Mouse (Mus musculus) neural tube, embryonic 15.5 days (tissue): Measurements from ENCODE around the gene Vmn1r114. TPM values are rescaled to one million over a fixed set of nuclear protein-coding genes. Genes with fewer than 3 reads are reported as not detected.
"Not testable (repeated sequence)": the region's sequence is repeated elsewhere in the genome, so short reads cannot be mapped to it uniquely, and the experiment has no call there.

Source experiments
- ATAC-seq: fragments of 200-750 bp; cut with Nextera tagmentation; 2 replicates; pipeline ENCODE4 v1.8.0; 2017; ENCODE audit warnings: mild to moderate bottlenecking, moderate TSS enrichment, moderate library complexity; ENCODE audit not compliant: low FRiP score
- H3K27ac ChIP-seq: fragments of 300-500 bp; sonication (generic); replicated peaks from 2 replicates; pipeline ENCODE4 v1.5.1; 2015; ENCODE audit warnings: mild to moderate bottlenecking, inconsistent platforms
- H3K27me3 ChIP-seq: fragments of 300-500 bp; sonication (generic); replicated peaks from 2 replicates; pipeline ENCODE4 v1.6.1; 2015; ENCODE audit warnings: inconsistent platforms
- H3K36me3 ChIP-seq: fragments of 300-500 bp; sonication (generic); 2 replicates; pipeline ENCODE4 v1.6.1; 2015; ENCODE audit warnings: inconsistent platforms
- H3K4me1 ChIP-seq: fragments of 300-500 bp; sonication (generic); 2 replicates; pipeline ENCODE4 v1.6.1; 2015; ENCODE audit warnings: inconsistent platforms
- H3K4me2 ChIP-seq: fragments of 300-500 bp; sonication (generic); 2 replicates; pipeline ENCODE4 v1.6.1; 2015; ENCODE audit warnings: inconsistent platforms, mild to moderate bottlenecking, moderate library complexity
- H3K4me3 ChIP-seq: fragments of 300-500 bp; sonication (generic); replicated peaks from 2 replicates; pipeline ENCODE4 v1.5.1; 2015; ENCODE audit warnings: mild to moderate bottlenecking, inconsistent platforms
- H3K9ac ChIP-seq: fragments of 300-500 bp; sonication (generic); replicated peaks from 2 replicates; pipeline ENCODE4 v1.6.1; 2015; ENCODE audit warnings: mild to moderate bottlenecking, inconsistent platforms
- H3K9me3 ChIP-seq: fragments of 300-500 bp; sonication (generic); replicated peaks from 2 replicates; pipeline ENCODE4 v1.6.1; 2016; ENCODE audit warnings: inconsistent platforms
- WGBS: fragments of 180-500 bp; shearing (Covaris S2); methylation state at CpG from one replicate; pipeline ENCODE4 v1.1.7; 2015; ENCODE audit warnings: mixed read lengths; 5-methylcytosine and 5-hydroxymethylcytosine counted together
- polyA plus RNA-seq: library from polyadenylated mRNA; unstranded; fragments of >200 nt; fragmentation: Nextera tagmentation; extraction: Ambion mirVana; gene quantifications from 2 replicates; pipeline ENCODE4 v1.2.1, GENCODE M21; 2015

The Vmn1r114 gene
- not detected in 2 replicates for polyA plus RNA-seq

DNA sequence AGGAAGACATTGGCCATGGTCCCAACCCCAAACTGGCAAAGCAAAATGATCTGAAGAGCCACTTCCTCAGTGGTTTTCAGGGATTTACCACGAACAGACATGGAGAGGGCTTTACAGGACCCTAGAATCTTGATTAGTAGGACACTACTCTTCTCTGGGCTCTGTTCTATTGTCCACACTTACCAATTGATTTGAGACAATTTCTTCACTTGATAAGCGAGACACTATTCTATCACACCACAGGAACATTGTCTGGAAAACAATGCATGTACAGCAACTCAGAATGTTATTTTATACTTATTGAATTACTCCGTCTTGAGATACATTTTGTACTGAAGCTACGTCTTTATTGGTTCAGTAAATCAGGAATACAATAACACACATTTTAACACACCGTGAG lies at the start of gene Vmn1r114:
TSS of gene Vmn1r114 (minus strand) at position 101 of the 400 bp plus-strand sequence.
- no CpG with 5 or more reads among the region's 5 CpGs for WGBS
- H3K4me2 ChIP-seq, H3K27ac ChIP-seq: not testable (repeated sequence)

DNA sequence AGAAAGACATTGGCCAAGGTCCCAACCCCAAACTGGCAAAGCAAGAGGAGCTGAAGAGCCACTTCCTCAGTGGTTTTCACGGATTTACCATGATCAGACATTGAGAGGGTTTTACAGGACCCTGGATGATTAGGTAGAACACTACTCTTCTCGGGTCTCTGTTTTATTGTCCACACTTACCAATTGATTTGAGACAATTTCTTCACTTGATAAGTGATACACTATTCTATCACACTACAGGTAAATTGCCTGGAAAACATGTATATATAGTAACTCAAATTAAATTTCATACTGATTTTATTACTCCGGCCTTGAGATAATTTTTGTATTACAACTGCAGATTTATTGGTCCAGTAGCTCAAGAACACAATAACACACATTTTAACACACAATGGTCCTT lies 32.9 kb upstream of the Vmn1r114 start, which contains the start of gene Vmn1r115:
TSS of gene Vmn1r115 (minus strand) at position 101 of the 400 bp plus-strand sequence.
- not testable (repeated sequence) for ATAC-seq, H3K9ac ChIP-seq, H3K27ac ChIP-seq, H3K9me3 ChIP-seq, H3K4me3 ChIP-seq, H3K36me3 ChIP-seq, H3K4me2 ChIP-seq, H3K27me3 ChIP-seq, H3K4me1 ChIP-seq
- WGBS = 93% methylated on average over 1 of the region's 3 CpGs

More for the DNA sequence above, at the start of gene Vmn1r114:
- H3K36me3 ChIP-seq, H3K27me3 ChIP-seq, H3K4me3 ChIP-seq, H3K9me3 ChIP-seq, H3K4me1 ChIP-seq, H3K9ac ChIP-seq, ATAC-seq: not testable (repeated sequence)

DNA sequence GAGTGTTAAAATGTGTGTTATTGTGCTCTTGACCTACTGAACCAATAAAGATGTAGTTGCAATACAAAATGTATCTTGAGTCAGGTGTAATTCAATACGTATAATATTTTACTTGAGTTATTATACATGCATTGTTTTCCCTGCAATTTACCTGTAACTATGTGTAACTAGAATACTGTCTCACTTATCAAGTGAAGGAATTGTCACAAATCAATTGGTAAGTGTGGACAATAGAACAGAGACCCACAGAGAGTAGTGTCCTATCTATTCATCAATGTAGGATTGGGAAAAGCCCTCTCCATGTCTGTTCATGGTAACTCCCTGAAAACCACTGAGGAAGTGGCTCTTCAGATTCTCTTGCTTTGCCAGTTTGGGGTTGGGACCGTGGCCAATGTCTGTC lies 25.0 kb downstream of the Vmn1r114 start, which contains the start of gene Vmn1r113:
TSS of gene Vmn1r113 (plus strand) at position 301 of the 400 bp plus-strand sequence.
- H3K9me3 ChIP-seq, H3K4me3 ChIP-seq, ATAC-seq, H3K9ac ChIP-seq, H3K36me3 ChIP-seq, H3K27ac ChIP-seq, H3K27me3 ChIP-seq, H3K4me1 ChIP-seq, H3K4me2 ChIP-seq: not testable (repeated sequence)
- 74% methylated on average over 2 of the region's 2 CpGs for WGBS

DNA sequence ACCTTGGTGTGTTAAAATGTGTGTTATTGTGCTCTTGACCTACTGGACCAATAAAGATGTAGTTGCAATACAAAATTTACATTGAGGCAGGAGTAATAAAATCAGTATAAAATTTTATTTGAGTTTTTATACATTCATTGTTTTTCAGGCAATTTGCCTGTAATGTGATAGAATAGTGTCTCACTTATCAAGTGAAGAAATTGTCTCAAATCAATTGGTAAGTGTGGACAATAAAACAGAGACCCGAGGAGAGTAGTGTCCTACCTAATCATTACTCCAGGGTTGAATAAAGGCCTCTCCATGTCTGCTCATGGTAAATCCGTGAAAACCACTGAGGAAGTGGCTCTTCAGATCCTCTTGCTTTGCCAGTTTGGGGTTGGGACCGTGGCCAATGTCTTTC lies 41.1 kb downstream of the Vmn1r114 start, which contains the start of gene Vmn1r112:
TSS of gene Vmn1r112 (plus strand) at position 301 of the 400 bp plus-strand sequence.
- not testable (repeated sequence) for H3K36me3 ChIP-seq, H3K9me3 ChIP-seq, H3K27ac ChIP-seq, H3K4me1 ChIP-seq, H3K27me3 ChIP-seq, ATAC-seq, H3K4me3 ChIP-seq, H3K4me2 ChIP-seq, H3K9ac ChIP-seq
- WGBS = no CpG with 5 or more reads among the region's 3 CpGs

Other genes starting within 250 kb of the Vmn1r114 start
- gene Gm4141, start 235.9 kb downstream of the Vmn1r114 start, polyA plus RNA-seq = not detected in 2 replicates
- gene Gm4513, start 213.2 kb downstream of the Vmn1r114 start, polyA plus RNA-seq = not detected in 2 replicates
- gene Vmn1r107, start 143.3 kb downstream of the Vmn1r114 start, polyA plus RNA-seq = not detected in 2 replicates
- not detected in 2 replicates for gene Vmn1r111, start 109.0 kb downstream of the Vmn1r114 start, polyA plus RNA-seq
- gene Gm10668, start 81.6 kb downstream of the Vmn1r114 start, polyA plus RNA-seq = not detected in 2 replicates
- not detected in 2 replicates for gene Vmn1r112, start 41.0 kb downstream of the Vmn1r114 start, polyA plus RNA-seq
- gene Vmn1r113, start 24.9 kb downstream of the Vmn1r114 start, polyA plus RNA-seq = not detected in 2 replicates
- gene Vmn1r115, start 32.8 kb upstream of the Vmn1r114 start, polyA plus RNA-seq = not detected in 2 replicates
- not detected in 2 replicates for gene Vmn1r116, start 60.1 kb upstream of the Vmn1r114 start, polyA plus RNA-seq
- not detected in 2 replicates for gene Vmn1r117, start 71.9 kb upstream of the Vmn1r114 start, polyA plus RNA-seq
- gene Vmn1r118, start 100.2 kb upstream of the Vmn1r114 start, polyA plus RNA-seq = not detected in 2 replicates
- not detected in 2 replicates for gene Vmn1r119, start 200.3 kb upstream of the Vmn1r114 start, polyA plus RNA-seq
- gene Vmn1r120, start 241.6 kb upstream of the Vmn1r114 start, polyA plus RNA-seq = not detected in 2 replicates